Mouse (Mus musculus): ENCODE measurements around the gene Npas4. TPM values are rescaled to one million over a fixed set of nuclear protein-coding genes. Genes with fewer than 3 reads are reported as not detected.

Gene Npas4
- total RNA-seq, 1 experiment, result 0.09 TPM

DNA sequence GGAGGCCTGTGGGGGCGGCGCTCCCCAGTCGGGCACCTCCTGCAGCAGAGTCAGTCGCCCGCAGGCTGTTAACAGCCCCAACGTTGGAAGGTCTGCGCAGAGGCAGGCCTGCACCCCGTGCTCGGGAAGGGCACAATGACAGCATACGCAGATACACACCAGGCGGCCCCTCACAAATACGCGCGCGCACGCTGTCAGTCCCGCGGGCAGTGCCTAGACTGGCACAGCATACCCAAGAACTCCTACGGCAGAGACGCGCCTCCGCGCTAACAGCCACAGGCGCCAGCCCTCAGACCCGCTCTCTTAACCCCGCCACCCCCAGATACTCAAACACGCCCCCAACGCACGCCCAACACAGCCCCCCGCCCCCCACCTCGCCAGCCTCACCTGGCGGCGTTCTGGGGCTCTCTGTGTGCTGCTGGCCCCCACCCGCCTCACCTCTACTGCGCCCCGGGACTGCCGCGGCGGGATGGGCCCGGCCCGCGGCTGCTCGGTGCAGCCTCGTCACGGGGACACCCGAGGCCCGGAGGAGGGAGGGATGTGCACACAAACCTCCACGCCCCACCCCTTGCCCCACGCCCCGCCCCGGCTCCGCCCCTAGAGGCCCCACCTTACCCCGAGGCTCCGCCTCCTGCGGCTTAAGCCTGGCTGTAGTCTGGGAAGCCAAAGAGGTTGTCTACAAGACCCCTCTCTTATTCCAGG lies 47.4 kb downstream of the Npas4 start, which contains the start of gene Peli3:
Gene Peli3, minus strand, starts transcription at position 577 of the 702 bp plus-strand sequence.
- in situ Hi-C loops (cut with MboI; ENCODE audit: low sequenced_read_pairs in 2 of 2, unreplicated experiment in 2 of 2), result no loop called here
- peak within 1 kb of the TSS; percentile 66 for H3K9ac ChIP-seq (ENCODE audit: insufficient read depth, low read depth, low read length, poor library complexity, severe bottlenecking)
- H3K4me3 ChIP-seq (ENCODE audit: insufficient read depth in 1 of 2, low read depth in 1 of 2, low read length in 2 of 2, poor library complexity in 1 of 2, severe bottlenecking in 1 of 2), result peak within 1 kb of the TSS; percentile 88 to 93
- no peak within 1 kb of the TSS for H3K27ac ChIP-seq (ENCODE audit: insufficient read depth, low read depth, low read length, poor library complexity, severe bottlenecking)
- peaks cover 7 to 19% of the 10 kb centered on the region in 2 experiments; a peak in 3 of 4 replicates for H3K4me1 ChIP-seq (ENCODE audit: control insufficient read depth in 2 of 2, insufficient read depth in 2 of 2, low read length in 2 of 2, poor library complexity in 1 of 2)
- DNase-seq (ENCODE audit: low read depth, low spot score), result peak; percentile 76
- H3K36me3 ChIP-seq (ENCODE audit: control insufficient read depth, insufficient read depth, low read length, poor library complexity, severe bottlenecking), result no peaks in the 10 kb centered on the region
- no peak for TF ChIP-seq CHD2 (IDR thresholded peaks at IDR 0.05; ENCODE audit: low read depth, low read length)
- no peak for TF ChIP-seq MAFK (IDR thresholded peaks at IDR 0.05; ENCODE audit: insufficient read depth, low read depth, low read length)
- H3K9me3 ChIP-seq (ENCODE audit: control insufficient read depth, insufficient read depth, low read depth, low read length), result no peaks in the 10 kb centered on the region

- no peak for DNase-seq (ENCODE audit: low read depth, low spot score)
- peaks cover 0 to 2% of the 10 kb centered on the region in 2 experiments; a peak in 1 of 4 replicates for H3K4me1 ChIP-seq (ENCODE audit: control insufficient read depth in 2 of 2, insufficient read depth in 2 of 2, low read length in 2 of 2, poor library complexity in 1 of 2)
- H3K4me3 ChIP-seq (ENCODE audit: insufficient read depth in 1 of 2, low read depth in 1 of 2, low read length in 2 of 2, poor library complexity in 1 of 2, severe bottlenecking in 1 of 2), result no peak overlapping the region
- no peak for TF ChIP-seq MAFK (IDR thresholded peaks at IDR 0.05; ENCODE audit: insufficient read depth, low read depth, low read length)
- no peak for TF ChIP-seq CHD2 (IDR thresholded peaks at IDR 0.05; ENCODE audit: low read depth, low read length)
- TF ChIP-seq ZNF384 (IDR thresholded peaks at IDR 0.05; ENCODE audit: low read depth, low read length), result no peak
- no peak for TF ChIP-seq HCFC1 (IDR thresholded peaks at IDR 0.05; ENCODE audit: borderline replicate concordance, insufficient read depth, low read length)
- TF ChIP-seq ZC3H11A (IDR thresholded peaks at IDR 0.05; ENCODE audit: borderline replicate concordance, low read depth, low read length), result no peak
- in situ Hi-C loops (cut with MboI; ENCODE audit: low sequenced_read_pairs in 2 of 2, unreplicated experiment in 2 of 2), result no loop called here
- H3K9ac ChIP-seq (ENCODE audit: insufficient read depth, low read depth, low read length, poor library complexity, severe bottlenecking), result no peak overlapping the region
- no peak overlapping the region; the same call in 1 of the 2 replicates for H3K27ac ChIP-seq (ENCODE audit: insufficient read depth, low read depth, low read length, poor library complexity, severe bottlenecking)
- no peaks in the 10 kb centered on the region for H3K9me3 ChIP-seq (ENCODE audit: control insufficient read depth, insufficient read depth, low read depth, low read length)
- no peaks in the 10 kb centered on the region for H3K36me3 ChIP-seq (ENCODE audit: control insufficient read depth, insufficient read depth, low read length, poor library complexity, severe bottlenecking)
Measured at GRCm38 (mm10) chr19:4937444-4938310, 52.4 kb downstream of the Npas4 start.

DNA sequence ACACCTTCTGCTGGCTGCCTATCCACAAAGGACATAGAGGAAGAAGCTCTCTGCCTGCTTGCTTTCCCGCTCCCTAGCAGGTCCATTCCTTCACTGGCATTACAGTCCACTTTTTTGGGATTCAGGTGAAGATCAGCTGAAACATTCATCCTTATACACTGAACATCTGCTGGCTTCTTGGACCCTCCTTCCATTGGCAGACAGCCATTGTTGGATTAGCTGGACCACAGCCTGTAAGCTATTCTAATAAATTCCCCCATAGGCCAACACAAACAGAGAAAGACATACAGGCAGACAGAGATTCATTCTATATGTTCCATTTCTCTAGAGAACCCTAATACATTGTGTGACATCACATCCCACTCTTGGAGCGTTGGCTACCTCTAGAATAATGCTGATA lies 53.2 kb downstream of the Npas4 start:
- no peak for DNase-seq (ENCODE audit: low read depth, low spot score)
- H3K36me3 ChIP-seq (ENCODE audit: control insufficient read depth, insufficient read depth, low read length, poor library complexity, severe bottlenecking), result no peaks in the 10 kb centered on the region
- H3K27ac ChIP-seq (ENCODE audit: insufficient read depth, low read depth, low read length, poor library complexity, severe bottlenecking), result no peak overlapping the region
- no peak for TF ChIP-seq ZNF384 (IDR thresholded peaks at IDR 0.05; ENCODE audit: low read depth, low read length)
- no peak for TF ChIP-seq MAFK (IDR thresholded peaks at IDR 0.05; ENCODE audit: insufficient read depth, low read depth, low read length)
- no peak for TF ChIP-seq ZC3H11A (IDR thresholded peaks at IDR 0.05; ENCODE audit: borderline replicate concordance, low read depth, low read length)
- no peak for TF ChIP-seq CHD2 (IDR thresholded peaks at IDR 0.05; ENCODE audit: low read depth, low read length)
- TF ChIP-seq HCFC1 (IDR thresholded peaks at IDR 0.05; ENCODE audit: borderline replicate concordance, insufficient read depth, low read length), result no peak
- in situ Hi-C loops (cut with MboI; ENCODE audit: low sequenced_read_pairs in 2 of 2, unreplicated experiment in 2 of 2), result no loop called here
- no peaks in the 10 kb centered on the region for H3K9me3 ChIP-seq (ENCODE audit: control insufficient read depth, insufficient read depth, low read depth, low read length)
- no peak overlapping the region for H3K4me3 ChIP-seq (ENCODE audit: insufficient read depth in 1 of 2, low read depth in 1 of 2, low read length in 2 of 2, poor library complexity in 1 of 2, severe bottlenecking in 1 of 2)
- peaks cover 0 to 2% of the 10 kb centered on the region in 2 experiments; a peak in 1 of 4 replicates for H3K4me1 ChIP-seq (ENCODE audit: control insufficient read depth in 2 of 2, insufficient read depth in 2 of 2, low read length in 2 of 2, poor library complexity in 1 of 2)
- no peak overlapping the region for H3K9ac ChIP-seq (ENCODE audit: insufficient read depth, low read depth, low read length, poor library complexity, severe bottlenecking)

Other genes with a start within 250 kb of the Npas4 start
- 11.1 and 11.3 TPM in 2 replicates for gene Rbm4b, start 233.8 kb downstream of the Npas4 start, total RNA-seq (2012; rRNA removed)
- gene Rbm4, start 196.4 kb downstream of the Npas4 start, total RNA-seq (2012; rRNA removed), result 122 and 134 TPM in 2 replicates
- gene Gm21992, start 178.7 kb downstream of the Npas4 start, total RNA-seq (2012; rRNA removed), result 40.0 and 49.8 TPM in 2 replicates
- gene Rbm14, start 178.7 kb downstream of the Npas4 start, total RNA-seq (2012; rRNA removed), result 91.7 and 99.1 TPM in 2 replicates
- gene Ccs, start 151.0 kb downstream of the Npas4 start, total RNA-seq (2012; rRNA removed), result 49.9 and 53.0 TPM in 2 replicates
- gene Ccdc87, start 150.9 kb downstream of the Npas4 start, total RNA-seq (2012; rRNA removed), result 0.13 and 0.16 TPM in 2 replicates
- 59.2 and 98.6 TPM in 2 replicates for gene Ctsf, start 135.2 kb downstream of the Npas4 start, total RNA-seq (2012; rRNA removed)
- gene Actn3, start 112.4 kb downstream of the Npas4 start, total RNA-seq (2012; rRNA removed), result 48.4 and 91.8 TPM in 2 replicates
- gene Zdhhc24, start 111.6 kb downstream of the Npas4 start, total RNA-seq (2012; rRNA removed), result 12.4 and 15.7 TPM in 2 replicates
- 5.4 and 6.8 TPM in 2 replicates for gene Bbs1, start 83.7 kb downstream of the Npas4 start, total RNA-seq (2012; rRNA removed)
- 126 and 143 TPM in 2 replicates for gene Dpp3, start 62.0 kb downstream of the Npas4 start, total RNA-seq (2012; rRNA removed)
- gene Peli3, start 47.2 kb downstream of the Npas4 start, total RNA-seq (2012; rRNA removed), result 0.76 and 2.1 TPM in 2 replicates
- 79.8 and 102 TPM in 2 replicates for gene Mrpl11, start 28.2 kb downstream of the Npas4 start, total RNA-seq (2012; rRNA removed)
- gene Slc29a2, start 33.5 kb upstream of the Npas4 start, total RNA-seq (2012; rRNA removed), result 21.0 and 33.4 TPM in 2 replicates
- 14.1 and 27.2 TPM in 2 replicates for gene B4gat1, start 48.5 kb upstream of the Npas4 start, total RNA-seq (2012; rRNA removed)
- gene AC124502.3, start 48.6 kb upstream of the Npas4 start, total RNA-seq (2012; rRNA removed), result 3.2 and 4.3 TPM in 2 replicates
- 18.6 and 24.1 TPM in 2 replicates for gene Brms1, start 51.0 kb upstream of the Npas4 start, total RNA-seq (2012; rRNA removed)
- 9.0 and 16.5 TPM in 2 replicates for gene Rin1, start 60.2 kb upstream of the Npas4 start, total RNA-seq (2012; rRNA removed)
- 4.5 and 9.0 TPM in 2 replicates for gene Cd248, start 77.8 kb upstream of the Npas4 start, total RNA-seq (2012; rRNA removed)
- 0.89 and 2.3 TPM in 2 replicates for gene Tmem151a, start 95.2 kb upstream of the Npas4 start, total RNA-seq (2012; rRNA removed)
- gene Yif1a, start 98.2 kb upstream of the Npas4 start, total RNA-seq (2012; rRNA removed), result 84.4 and 110 TPM in 2 replicates
- gene Cnih2, start 108.2 kb upstream of the Npas4 start, total RNA-seq (2012; rRNA removed), result 2.5 and 3.7 TPM in 2 replicates
- gene Rab1b, start 116.8 kb upstream of the Npas4 start, total RNA-seq (2012; rRNA removed), result 78.5 and 96.9 TPM in 2 replicates
- gene Klc2, start 128.2 kb upstream of the Npas4 start, total RNA-seq (2012; rRNA removed), result 14.7 and 22.9 TPM in 2 replicates

Data from ES-E14 (cell line).